9 mouse cellular contexts compared by ENCODE assay signal in genomic region chr8:127065791-127066190, GRCm38 (mm10). TPM values are rescaled to one million over a fixed set of nuclear protein-coding genes. Genes with fewer than 3 reads are reported as not detected.
DNase-seq lines count a peak whose midpoint lies in the region; ATAC-seq and TF ChIP-seq lines count a peak whose summit lies in the region.
"Had no signal": no experiment of that assay in that cellular context is flagged by ENCODE, and none has a peak within 500 bp of the region (broad histone marks: within the 10 kb centered on the region; RNA-seq: fewer than 3 reads in every experiment).

No protein-coding gene starts in this region.

- no peak for DNase-seq in lung, postnatal 0 days (ENCODE audit: low spot score)
- DNase-seq in lung, postnatal 10 days: no peak
- no peak for DNase-seq in hindbrain, embryonic 14.5 days (ENCODE audit: low spot score)
- no peak for DNase-seq in frontal cortex, postnatal 14 days (ENCODE audit: low spot score in 2 of 2)
- DNase-seq in lung, adult 18-20 months: no peak
- DNase-seq: thymus, adult 2 months had no signal

- TF ChIP-seq EP300 in lung, postnatal 0 days (IDR thresholded peaks at IDR 0.05): no peak

- no peak for ATAC-seq in lung, postnatal 0 days
- no peak for ATAC-seq in hindbrain, embryonic 14.5 days (ENCODE audit: low FRiP score)
- ATAC-seq in liver, embryonic 16.5 days (ENCODE audit: low read depth): no peak
- no peak for ATAC-seq in erythroid progenitor cell, adult 5-6 weeks (replicated peaks; ENCODE audit: low FRiP score, poor library complexity, severe bottlenecking)

- H3K36me3 ChIP-seq in lung, postnatal 0 days (ENCODE audit: insufficient read depth, low read length): no peaks in the 10 kb centered on the region
- H3K36me3 ChIP-seq in hindbrain, embryonic 14.5 days (replicated peaks; ENCODE audit: control insufficient read depth, insufficient read depth): no peaks in the 10 kb centered on the region
- H3K36me3 ChIP-seq in liver, embryonic 16.5 days (ENCODE audit: control insufficient read depth, insufficient read depth): no peaks in the 10 kb centered on the region
- H3K36me3 ChIP-seq: G1E had no signal

- H3K4me2 ChIP-seq in lung, postnatal 0 days (replicated peaks; ENCODE audit: low read depth, low read length): peak overlapping the region; percentile 63; the same call in 1 of the 2 replicates
- H3K4me2 ChIP-seq in hindbrain, embryonic 14.5 days (replicated peaks): peak overlapping the region; percentile 68
- H3K4me2 ChIP-seq in liver, embryonic 16.5 days (ENCODE audit: low read depth, low read length): peak overlapping the region; percentile 47

- H3K4me1 ChIP-seq in lung, postnatal 0 days (ENCODE audit: insufficient read depth, low read depth, low read length): peaks cover 6% of the 10 kb centered on the region; the same call in 1 of the 2 replicates
- H3K4me1 ChIP-seq in hindbrain, embryonic 14.5 days (replicated peaks; ENCODE audit: control insufficient read depth, insufficient read depth, low read length): peaks cover 30% of the 10 kb centered on the region
- peaks cover 7% of the 10 kb centered on the region for H3K4me1 ChIP-seq in liver, embryonic 16.5 days (ENCODE audit: control insufficient read depth, low read depth, low read length)

- no peak overlapping the region for H3K9ac ChIP-seq in lung, postnatal 0 days (replicated peaks; ENCODE audit: low read depth)
- H3K9ac ChIP-seq in hindbrain, embryonic 14.5 days: peak overlapping the region; percentile 72
- no peak overlapping the region for H3K9ac ChIP-seq in liver, embryonic 16.5 days (ENCODE audit: low read depth, low read length)

- 41% methylated on average over 1 of the region's 1 CpGs for WGBS in lung, postnatal 0 days
- WGBS in hindbrain, embryonic 14.5 days: 56% methylated on average over 1 of the region's 1 CpGs
- WGBS in liver, embryonic 16.5 days (ENCODE audit: insufficient replicate concordance): 44% methylated on average over 1 of the region's 1 CpGs

- H3K27me3 ChIP-seq in lung, postnatal 0 days (replicated peaks; ENCODE audit: insufficient read depth, low read length): no peaks in the 10 kb centered on the region
- H3K27me3 ChIP-seq in hindbrain, embryonic 14.5 days (ENCODE audit: control insufficient read depth, insufficient read depth, low read length): no peaks in the 10 kb centered on the region
- H3K27me3 ChIP-seq in liver, embryonic 16.5 days (ENCODE audit: control insufficient read depth, insufficient read depth, low read depth, low read length): peaks cover 39% of the 10 kb centered on the region

- no peak overlapping the region for H3K27ac ChIP-seq in lung, postnatal 0 days (ENCODE audit: low read length)
- H3K27ac ChIP-seq in hindbrain, embryonic 14.5 days: no peak overlapping the region
- H3K27ac ChIP-seq in liver, embryonic 16.5 days (ENCODE audit: low read length): peak overlapping the region; percentile 61; the same call in 1 of the 2 replicates

- no peak for TF ChIP-seq CTCF in lung, postnatal 0 days (IDR thresholded peaks at IDR 0.05)

- no peak overlapping the region for H3K4me3 ChIP-seq in lung, postnatal 0 days (ENCODE audit: low read depth, low read length)
- H3K4me3 ChIP-seq in hindbrain, embryonic 14.5 days (replicated peaks; ENCODE audit: low read length): peak overlapping the region; percentile 88
- H3K4me3 ChIP-seq in liver, embryonic 16.5 days (ENCODE audit: low read depth, low read length): peak overlapping the region; percentile 63

- no peaks in the 10 kb centered on the region for H3K9me3 ChIP-seq in lung, postnatal 0 days (ENCODE audit: low read length)
- no peaks in the 10 kb centered on the region for H3K9me3 ChIP-seq in hindbrain, embryonic 14.5 days (ENCODE audit: control insufficient read depth, low read length)
- no peaks in the 10 kb centered on the region for H3K9me3 ChIP-seq in liver, embryonic 16.5 days (replicated peaks; ENCODE audit: control insufficient read depth, low read length)

RNA-seq across cellular contexts. Expression of gene Pard3, which starts 2.1 kb away (rescaled TPM):
- polyA plus RNA-seq in lung, postnatal 0 days (2015; fragmentation: Nextera tagmentation; extraction: Ambion mirVana): 13.2 and 16.2 TPM in 2 replicates
- 23.5 and 25.5 TPM in 2 replicates for polyA plus RNA-seq in hindbrain, embryonic 14.5 days (2014; fragmentation: Nextera tagmentation; extraction: Ambion mirVana)
- polyA plus RNA-seq in liver, embryonic 16.5 days (2015; fragmentation: Nextera tagmentation; extraction: Ambion mirVana): 6.3 and 7.0 TPM in 2 replicates
- not detected in 2 replicates for total RNA-seq in erythroid progenitor cell, adult 5-6 weeks (2015; ENCODE audit: low replicate concordance)
- 0.15 and 2.1 TPM in 2 replicates for total RNA-seq in erythroid progenitor cell, adult 5-6 weeks (2017; ENCODE audit: low replicate concordance)
- polyA plus RNA-seq: G1E had no signal
